Mouse (Mus musculus) gastrocnemius, postnatal 4 days (tissue): Measurements from ENCODE around the gene Atg4a-ps. TPM values are rescaled to one million over a fixed set of nuclear protein-coding genes. Genes with fewer than 3 reads are reported as not detected.

ENCODE experiments used
- DNase-seq, 2 experiments: peaks; one replicate each; pipeline ENCODE4 v3.0.0; 2021 to 2022; ENCODE audit warnings: low spot score in 2 of 2, mixed read lengths in 2 of 2
- total RNA-seq, 2 experiments: library from RNA; stranded (reverse); gene quantifications; 2 replicates each; pipeline ENCODE4 v1.2.3; 2021

Atg4a-ps gene
- total RNA-seq, 2 experiments from 2014 or later = 9.2 TPM; not detected in 1

GRCm38 (mm10) chr3:103633124-103633523 lies 12.7 kb downstream of the Atg4a-ps start:
- DNase-seq = no peak

- no peak for DNase-seq
Measured at GRCm38 (mm10) chr3:103627661-103628060, 18.2 kb downstream of the Atg4a-ps start.

GRCm38 (mm10) chr3:103626481-103626880 lies 19.4 kb downstream of the Atg4a-ps start:
- no peak for DNase-seq

GRCm38 (mm10) chr3:103625169-103625568 lies 20.7 kb downstream of the Atg4a-ps start:
- no peak for DNase-seq

- DNase-seq = no peak
Measured at GRCm38 (mm10) chr3:103624591-103625051, 21.2 kb downstream of the Atg4a-ps start.

GRCm38 (mm10) chr3:103623893-103624470 lies 21.9 kb downstream of the Atg4a-ps start:
- DNase-seq = no peak

DNA sequence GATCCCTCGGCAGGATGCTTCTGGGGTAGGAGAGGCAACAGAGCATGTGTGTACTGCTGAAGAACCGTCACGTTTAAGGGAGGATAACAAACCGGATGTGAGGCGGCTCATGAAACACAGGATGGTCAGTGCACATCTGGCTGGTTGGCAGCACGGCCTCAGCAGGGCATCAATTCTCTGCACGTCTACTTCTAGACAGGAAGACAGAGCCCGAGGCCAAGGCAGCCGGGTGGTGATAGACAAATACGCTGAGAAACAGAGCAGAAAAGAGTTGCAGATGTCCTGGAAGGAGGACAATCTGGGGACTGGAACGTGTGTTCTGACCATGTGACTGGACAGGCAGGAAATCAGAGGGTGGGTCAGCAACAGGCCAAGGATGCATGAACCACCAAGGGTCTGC lies 25.8 kb downstream of the Atg4a-ps start:
- no peak for DNase-seq

GRCm38 (mm10) chr3:103616981-103617380 lies 28.9 kb downstream of the Atg4a-ps start:
- DNase-seq = no peak

DNA sequence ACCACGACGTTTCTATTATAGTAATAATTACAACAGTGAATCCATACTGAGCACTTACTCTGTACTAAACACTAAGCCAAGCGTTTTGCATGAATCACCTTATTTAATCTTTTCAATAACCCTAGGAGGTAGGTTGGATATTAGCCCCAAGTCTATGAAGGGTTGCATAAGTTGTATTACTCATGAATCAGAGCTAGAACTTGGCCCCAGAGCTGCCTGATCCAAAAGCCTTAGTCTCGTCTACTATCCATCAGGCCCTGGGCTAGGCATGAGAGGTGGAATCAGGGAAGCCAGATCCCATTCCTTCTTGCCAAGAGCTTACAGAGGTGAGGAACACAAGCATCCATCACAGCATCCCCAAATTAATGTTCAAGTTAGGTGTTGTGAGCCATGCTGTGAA lies 30.2 kb downstream of the Atg4a-ps start:
- DNase-seq = no peak

DNA sequence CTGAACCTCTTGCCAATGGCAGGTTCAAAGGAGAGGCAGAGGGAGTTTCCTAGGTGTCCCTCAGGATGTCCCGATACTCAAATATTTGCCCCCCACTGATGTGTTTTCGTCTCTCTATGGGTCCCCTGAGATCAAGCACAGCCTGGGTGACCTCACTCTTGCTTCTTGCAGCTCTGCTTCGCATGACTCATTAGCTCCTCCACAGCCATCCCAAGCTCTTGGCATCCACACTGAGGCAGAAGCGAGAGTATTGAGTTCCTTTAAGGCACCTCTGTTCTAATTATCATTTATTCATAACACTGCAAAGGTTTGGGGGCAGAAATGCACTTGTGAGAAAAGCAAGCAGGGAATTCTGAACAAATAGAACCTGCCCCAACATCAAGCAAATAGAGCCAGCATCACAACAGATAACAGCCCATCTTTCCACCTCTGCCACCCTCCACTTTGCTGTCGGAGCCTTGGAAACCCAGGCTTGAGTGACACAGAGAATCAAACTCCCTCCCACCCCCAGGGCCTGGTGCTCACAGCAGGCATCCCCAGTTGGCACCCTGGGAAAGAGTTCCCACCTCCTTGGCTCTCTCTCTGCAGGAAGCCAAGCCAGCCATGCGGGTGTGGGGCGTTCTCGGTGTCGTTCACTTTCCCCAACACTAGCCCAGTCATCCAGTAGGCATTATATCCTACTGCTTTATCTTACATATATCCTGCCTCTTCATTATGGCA lies 33.1 kb downstream of the Atg4a-ps start:
- no peak for DNase-seq

DNA sequence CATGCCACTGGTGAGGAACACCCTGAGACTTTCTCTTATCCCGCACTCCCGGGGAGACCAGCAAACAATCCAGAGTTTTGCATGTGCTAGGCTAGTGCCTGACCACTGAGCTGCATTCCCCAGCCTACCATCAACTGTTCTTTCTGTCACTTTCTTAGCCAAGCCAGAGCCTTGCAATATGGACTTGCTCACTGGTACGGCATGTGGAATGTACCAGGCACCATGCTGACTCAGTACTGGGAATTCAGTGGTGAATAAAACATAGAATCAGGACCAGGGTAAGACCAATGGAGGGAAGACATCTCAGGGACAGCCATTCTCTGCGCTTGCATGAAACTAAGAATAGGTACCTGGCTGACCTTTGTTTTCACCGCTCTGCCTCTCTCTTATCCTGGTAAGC lies 35.6 kb downstream of the Atg4a-ps start:
- DNase-seq = no peak

DNA sequence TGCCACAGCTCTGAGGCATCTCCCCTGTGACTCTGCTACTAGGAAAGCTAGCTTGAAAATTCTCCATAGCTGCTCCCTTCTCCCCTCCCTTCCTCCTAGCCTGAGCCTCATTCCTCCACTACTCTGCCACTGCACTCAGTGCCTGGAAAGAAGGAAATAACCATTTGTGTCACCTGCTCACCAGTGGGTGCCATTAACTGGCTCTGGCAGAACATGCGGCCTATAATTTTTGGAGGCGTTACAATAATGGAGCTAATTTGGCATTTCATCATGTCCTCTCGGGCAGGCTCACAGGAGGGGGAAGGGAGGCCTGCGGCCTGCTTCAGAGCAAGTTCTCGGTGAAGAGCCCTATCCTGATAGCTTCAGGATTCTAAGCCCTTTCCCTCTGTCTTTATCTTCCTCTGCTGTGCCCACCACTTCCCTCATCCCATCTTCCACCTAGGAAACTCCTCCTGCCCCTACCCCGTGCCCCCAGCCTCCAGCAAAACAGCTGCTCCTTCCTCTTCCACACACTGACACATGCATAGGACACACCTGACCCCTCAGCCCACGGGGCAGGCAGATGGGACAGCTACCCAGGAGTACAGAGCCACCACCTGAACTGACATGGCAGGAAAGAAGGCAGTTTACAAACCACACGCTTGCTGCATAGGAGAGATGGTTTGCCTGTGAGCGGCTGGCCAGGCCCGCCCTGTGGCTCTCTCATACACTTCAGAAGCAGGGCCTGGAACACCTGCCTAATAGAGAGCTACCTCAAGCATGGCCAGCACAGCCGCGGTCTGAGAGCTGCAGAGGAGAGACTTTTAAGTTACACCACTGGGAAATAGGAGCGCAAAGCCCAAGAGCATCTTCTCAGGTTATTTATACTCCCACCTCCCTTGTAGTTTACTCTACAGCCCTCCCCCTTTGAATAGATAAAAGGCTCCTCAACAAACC lies 38.9 kb downstream of the Atg4a-ps start:
- no peak for DNase-seq

DNA sequence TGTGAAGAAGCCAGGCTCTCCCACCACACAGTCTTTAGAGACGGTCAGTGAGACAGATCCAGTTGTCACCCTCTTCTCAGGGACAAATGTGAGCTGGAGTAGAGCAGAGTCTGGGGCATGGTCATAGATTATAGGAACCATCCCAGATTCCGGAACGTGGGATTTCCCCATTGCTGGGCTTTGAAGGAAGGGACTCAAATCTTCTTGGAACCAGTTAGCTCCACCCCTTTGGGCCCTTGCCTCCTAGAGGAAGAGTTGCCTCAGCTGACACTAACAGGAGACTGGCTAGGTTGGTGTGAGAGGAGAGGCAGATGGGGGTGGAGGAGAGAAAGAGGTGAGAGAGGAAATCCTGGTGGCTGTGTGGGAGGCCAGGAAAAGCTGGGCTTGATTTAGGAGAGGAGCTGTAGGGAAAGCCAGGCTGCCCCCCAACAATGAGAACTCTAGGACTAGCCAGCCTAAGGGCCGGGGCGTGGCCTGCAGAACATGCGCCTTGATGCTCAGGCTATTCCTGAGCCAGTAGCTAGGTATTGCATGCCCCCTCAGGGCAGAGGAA lies 39.7 kb downstream of the Atg4a-ps start:
- DNase-seq = no peak

DNA sequence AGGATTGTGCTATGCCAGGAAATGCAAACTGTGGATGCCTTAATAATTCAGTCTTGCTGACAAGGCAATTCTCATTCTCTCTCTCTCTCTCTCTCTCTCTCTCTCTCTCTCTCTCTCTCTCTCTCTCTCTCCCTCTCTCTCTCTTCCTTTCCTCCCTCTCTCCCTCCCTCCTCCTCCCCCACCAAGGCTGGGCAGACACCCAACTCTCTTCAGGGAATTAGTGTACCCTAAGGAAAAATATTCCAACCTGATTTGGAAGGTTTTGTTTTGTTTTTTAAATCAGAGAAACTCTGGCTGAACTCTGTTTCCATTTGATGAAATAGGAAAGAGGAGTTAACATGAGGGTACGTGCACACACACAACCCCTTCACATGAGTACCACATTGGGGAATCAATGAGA lies 44.3 kb downstream of the Atg4a-ps start:
- no peak for DNase-seq

GRCm38 (mm10) chr3:103601011-103601410 lies 44.9 kb downstream of the Atg4a-ps start:
- DNase-seq = no peak

DNA sequence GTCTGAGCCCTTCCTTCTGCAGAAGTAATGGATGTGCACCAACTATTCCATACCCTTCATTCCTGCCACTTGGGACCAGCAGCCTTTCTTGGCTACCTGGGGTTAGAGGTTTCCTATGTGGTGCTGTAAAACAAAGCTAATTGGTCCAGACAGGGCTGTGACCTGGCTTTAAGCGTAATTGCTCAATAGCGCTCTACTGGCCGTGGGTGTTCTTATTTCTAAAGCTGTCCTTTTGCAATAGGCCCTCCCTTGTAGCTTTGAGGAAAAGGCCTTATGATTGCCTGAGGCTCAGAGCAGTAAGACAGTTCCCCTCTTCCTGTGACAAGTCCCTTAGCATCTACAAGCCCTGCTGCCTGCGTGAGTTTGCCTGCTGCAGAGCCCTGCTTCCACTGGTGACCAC lies 48.3 kb downstream of the Atg4a-ps start:
- DNase-seq = no peak

- no peak for DNase-seq
Measured at GRCm38 (mm10) chr3:103595271-103595810, 50.5 kb downstream of the Atg4a-ps start.
